Mouse (Mus musculus) hindbrain, embryonic 14.5 days (tissue): ENCODE data around the gene Xpc. TPM values are rescaled to one million over a fixed set of nuclear protein-coding genes. Genes with fewer than 3 reads are reported as not detected.

Experiments
- ATAC-seq: fragments of 200-750 bp; cut with Nextera tagmentation; 2 replicates; pipeline ENCODE4 v1.8.0; 2017; ENCODE audit warnings: moderate number of reproducible peaks, mild to moderate bottlenecking, moderate TSS enrichment, moderate library complexity; ENCODE audit not compliant: low FRiP score
- DNase-seq: peaks from one replicate; pipeline ENCODE4 v3.0.0-alpha.2; 2015; ENCODE audit warnings: low spot score
- H3K27ac ChIP-seq: fragments of 300-500 bp; sonication (generic); 2 replicates; pipeline ENCODE4 v1.5.1; 2014; ENCODE audit warnings: mild to moderate bottlenecking, moderate library complexity
- H3K27me3 ChIP-seq: fragments of 300-500 bp; sonication (generic); 2 replicates; pipeline ENCODE4 v1.6.1; 2014; ENCODE audit warnings: mild to moderate bottlenecking, low read length, mixed read lengths; ENCODE audit not compliant: control insufficient read depth, insufficient read depth
- H3K36me3 ChIP-seq: fragments of 300-500 bp; sonication (generic); replicated peaks from 2 replicates; pipeline ENCODE4 v1.6.1; 2014; ENCODE audit not compliant: control insufficient read depth, insufficient read depth
- H3K4me1 ChIP-seq: fragments of 300-500 bp; sonication (generic); replicated peaks from 2 replicates; pipeline ENCODE4 v1.6.1; 2014; ENCODE audit warnings: antibody characterized with exemption, low read length, mixed read lengths; ENCODE audit not compliant: control insufficient read depth, insufficient read depth
- H3K4me2 ChIP-seq: fragments of 300-500 bp; sonication (generic); replicated peaks from 2 replicates; pipeline ENCODE4 v1.6.1; 2014; ENCODE audit warnings: mild to moderate bottlenecking, moderate library complexity
- H3K4me3 ChIP-seq: fragments of 300-500 bp; sonication (generic); replicated peaks from 2 replicates; pipeline ENCODE4 v1.5.1; 2014; ENCODE audit warnings: mild to moderate bottlenecking, low read length
- H3K9ac ChIP-seq: fragments of 300-500 bp; sonication (generic); 2 replicates; pipeline ENCODE4 v1.6.1; 2014
- H3K9me3 ChIP-seq: fragments of 300-500 bp; sonication (generic); 2 replicates; pipeline ENCODE4 v1.6.1; 2016; ENCODE audit warnings: low read length; ENCODE audit not compliant: control insufficient read depth
- WGBS: fragments of 180-500 bp; shearing (Covaris S2); extraction: QIAGEN DNeasy Blood & Tissue Kit; methylation state at CpG from one replicate; pipeline ENCODE4 v1.1.7; 2014; 5-methylcytosine and 5-hydroxymethylcytosine counted together
- polyA plus RNA-seq: library from polyadenylated mRNA; unstranded; fragments of >200 nt; fragmentation: Nextera tagmentation; extraction: Ambion mirVana; gene quantifications from 2 replicates; pipeline ENCODE4 v1.2.1, GENCODE M21; 2014

Xpc gene
- polyA plus RNA-seq, 1 experiment from 2014 or later, result 17.2 TPM

DNA sequence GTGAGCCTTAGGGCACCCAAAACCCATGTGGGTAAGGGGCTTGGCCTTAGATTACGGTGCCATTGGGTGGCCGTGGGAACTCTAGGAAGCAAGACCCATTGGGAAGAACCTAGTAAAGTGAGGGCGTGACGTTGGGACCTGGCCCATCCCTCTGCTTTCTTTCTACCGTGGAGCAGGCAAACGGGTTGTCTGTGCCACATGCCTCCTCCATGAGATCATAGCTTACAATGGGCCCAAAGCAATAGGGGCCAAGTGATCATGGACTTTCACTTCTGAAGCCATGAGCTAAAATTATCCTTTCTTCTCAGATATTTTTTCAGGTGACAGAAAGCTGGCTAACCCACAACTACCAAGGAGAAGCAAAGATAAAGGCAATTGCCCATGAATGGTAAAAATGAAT is 15.6 kb upstream of the Xpc start:
- H3K4me1 ChIP-seq, result no peaks in the 10 kb centered on the region
- DNase-seq (no peak), ATAC-seq (no peak)
- H3K27ac ChIP-seq, result no peak overlapping the region
- H3K27me3 ChIP-seq, result no peaks in the 10 kb centered on the region
- no peaks in the 10 kb centered on the region for H3K9me3 ChIP-seq
- H3K9ac ChIP-seq, result no peak overlapping the region
- WGBS, result 91% methylated on average over 6 of the region's 6 CpGs
- no peak overlapping the region for H3K4me3 ChIP-seq
- H3K36me3 ChIP-seq, result no peaks in the 10 kb centered on the region
- no peak overlapping the region for H3K4me2 ChIP-seq

- H3K4me1 ChIP-seq, result no peaks in the 10 kb centered on the region
- H3K27ac ChIP-seq, result no peak overlapping the region
- no peaks in the 10 kb centered on the region for H3K9me3 ChIP-seq
- H3K27me3 ChIP-seq, result no peaks in the 10 kb centered on the region
- DNase-seq, result no peak
- H3K4me3 ChIP-seq, result no peak overlapping the region
- no peak for ATAC-seq
- H3K36me3 ChIP-seq, result 0 out of 2 replicates have a peak, but pooled peaks cover 2% of the 10 kb centered on the region
- H3K4me2 ChIP-seq, result no peak overlapping the region
- no peak overlapping the region for H3K9ac ChIP-seq
- 91% methylated on average over 8 of the region's 8 CpGs for WGBS
These were observed 15.0 kb upstream of the Xpc start for GRCm38 (mm10) chr6:91530673-91531072.

DNA sequence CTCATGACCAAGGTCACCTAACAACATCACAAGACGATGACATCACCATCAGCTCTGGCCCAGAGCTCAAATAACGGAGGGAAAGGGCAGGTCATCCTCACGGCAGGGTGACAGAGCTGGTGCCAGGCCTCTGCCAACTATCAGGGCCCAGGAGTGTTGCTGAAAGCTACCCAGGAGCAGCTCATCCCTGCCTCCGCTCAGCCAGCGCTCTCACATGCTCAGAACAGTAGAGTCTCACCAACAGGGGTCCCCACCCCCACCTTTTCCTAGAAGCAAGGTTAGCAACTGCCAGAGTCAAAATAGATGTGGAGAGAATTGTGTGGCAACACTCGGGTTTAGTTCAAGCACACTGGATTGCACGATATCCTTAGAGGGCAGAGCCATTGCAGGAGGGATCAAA is 12.6 kb upstream of the Xpc start:
- Histone ChIP-seq H3K9me3 (no peaks in the 10 kb centered on the region), H3K4me1 (no peaks in the 10 kb centered on the region), H3K27ac (no peak overlapping the region), H3K9ac (no peak overlapping the region), H3K36me3 (peaks cover 24% of the 10 kb centered on the region), H3K27me3 (no peaks in the 10 kb centered on the region), H3K4me3 (no peak overlapping the region), H3K4me2 (no peak overlapping the region)
- DNase-seq, result no peak
- WGBS, result 87% methylated on average over 7 of the region's 7 CpGs
- ATAC-seq, result no peak

DNA sequence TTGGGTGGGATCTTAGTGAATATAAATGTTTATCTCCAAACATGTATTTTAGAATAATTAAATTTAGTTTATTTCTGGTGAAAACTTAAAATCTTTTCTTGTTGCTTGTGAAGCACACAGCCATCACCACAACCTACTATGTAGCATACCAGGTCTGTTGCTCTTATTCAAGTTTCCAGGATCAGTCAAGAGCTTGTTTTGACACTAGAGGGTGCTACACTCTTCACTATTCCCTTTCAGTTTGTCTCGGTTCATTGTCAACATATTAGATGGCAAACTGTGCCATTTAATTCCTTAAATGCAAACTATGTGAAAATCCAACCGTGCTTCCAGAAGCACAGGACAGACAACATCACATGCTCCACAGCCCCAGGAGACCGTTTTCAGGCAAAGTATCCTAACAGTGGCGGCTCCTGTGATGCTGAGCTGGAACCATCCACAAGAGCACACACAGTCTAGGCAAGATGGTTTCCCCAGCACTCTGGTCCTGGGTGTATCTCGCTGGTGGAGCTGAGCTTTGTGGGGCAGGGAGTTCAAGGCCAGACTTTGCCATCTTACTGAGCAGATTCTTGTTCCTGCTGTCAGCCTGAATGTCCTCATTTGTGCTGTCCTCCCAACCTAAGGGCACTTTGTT is 11.7 kb upstream of the Xpc start:
- Histone ChIP-seq H3K4me2 (no peak overlapping the region), H3K9me3 (no peaks in the 10 kb centered on the region), H3K27me3 (no peaks in the 10 kb centered on the region), H3K9ac (no peak overlapping the region), H3K4me1 (no peaks in the 10 kb centered on the region), H3K4me3 (no peak overlapping the region), H3K36me3 (peaks cover 33% of the 10 kb centered on the region), H3K27ac (no peak overlapping the region)
- 47% methylated on average over 5 of the region's 5 CpGs for WGBS
- ATAC-seq, result peak; percentile 55; the same call in 1 of the 2 replicates
- DNase-seq, result peak; percentile 81

DNA sequence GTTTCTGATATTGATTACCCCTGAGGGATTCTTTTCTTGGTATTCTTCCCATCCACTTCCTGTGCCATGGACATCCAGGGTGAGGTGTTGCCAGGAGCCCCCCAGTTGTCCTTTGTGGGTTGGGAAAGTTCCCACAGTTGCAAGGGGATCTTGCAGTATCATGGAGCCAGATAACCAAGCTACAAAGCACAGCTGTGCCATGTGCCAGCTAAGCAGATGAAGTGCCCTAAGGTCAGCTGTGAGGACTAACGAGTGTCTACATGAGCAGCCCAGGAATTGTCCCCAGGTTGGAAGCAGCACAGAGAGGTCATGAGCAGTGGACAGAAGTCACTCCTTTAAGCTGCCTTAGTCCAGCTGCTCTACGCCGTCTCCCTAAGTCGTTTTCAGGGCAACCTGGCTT is 9.9 kb upstream of the Xpc start:
- Histone ChIP-seq H3K27me3 (no peaks in the 10 kb centered on the region), H3K4me2 (no peak overlapping the region), H3K9me3 (no peaks in the 10 kb centered on the region), H3K4me3 (no peak overlapping the region), H3K27ac (no peak overlapping the region), H3K36me3 (peaks cover 51% of the 10 kb centered on the region), H3K4me1 (no peaks in the 10 kb centered on the region), H3K9ac (no peak overlapping the region)
- no peak for ATAC-seq
- WGBS, result 91% methylated on average over 4 of the region's 4 CpGs
- no peak for DNase-seq

DNA sequence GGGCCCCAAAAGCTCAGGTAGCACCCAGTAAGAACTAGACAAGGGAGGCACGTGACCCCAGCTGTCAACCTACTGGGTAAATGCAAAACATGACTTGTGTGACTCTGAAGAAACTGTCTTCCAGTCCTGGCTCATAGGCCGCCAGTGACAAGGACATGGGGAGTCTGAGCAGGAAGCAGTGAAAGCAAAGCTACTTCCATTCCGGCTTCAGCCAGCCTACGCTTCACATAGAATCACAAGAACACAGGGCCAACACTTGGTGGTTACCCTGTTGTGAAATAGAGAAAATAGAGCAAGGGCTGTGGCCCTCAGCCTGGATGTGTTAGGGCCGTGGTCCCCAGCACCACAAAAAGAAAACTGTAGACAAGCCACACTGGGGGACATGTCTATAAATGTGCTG is 7.1 kb upstream of the Xpc start:
- no peak overlapping the region for H3K27ac ChIP-seq
- H3K4me3 ChIP-seq, result no peak overlapping the region
- H3K4me1 ChIP-seq, result no peaks in the 10 kb centered on the region
- ATAC-seq, result no peak
- no peaks in the 10 kb centered on the region for H3K27me3 ChIP-seq
- no peak overlapping the region for H3K4me2 ChIP-seq
- H3K9ac ChIP-seq, result no peak overlapping the region
- DNase-seq, result no peak
- peaks cover 78% of the 10 kb centered on the region for H3K36me3 ChIP-seq
- 95% methylated on average over 5 of the region's 5 CpGs for WGBS
- H3K9me3 ChIP-seq, result no peaks in the 10 kb centered on the region

GRCm38 (mm10) chr6:91518454-91519020 is 2.8 kb upstream of the Xpc start:
- ATAC-seq (no peak), DNase-seq (no peak)
- Histone ChIP-seq H3K36me3 (peaks cover 59% of the 10 kb centered on the region), H3K27ac (no peak overlapping the region), H3K27me3 (no peaks in the 10 kb centered on the region), H3K9ac (no peak overlapping the region), H3K4me3 (no peak overlapping the region), H3K9me3 (no peaks in the 10 kb centered on the region), H3K4me1 (peaks cover 19% of the 10 kb centered on the region), H3K4me2 (no peak overlapping the region)
- 94% methylated on average over 7 of the region's 7 CpGs for WGBS

DNA sequence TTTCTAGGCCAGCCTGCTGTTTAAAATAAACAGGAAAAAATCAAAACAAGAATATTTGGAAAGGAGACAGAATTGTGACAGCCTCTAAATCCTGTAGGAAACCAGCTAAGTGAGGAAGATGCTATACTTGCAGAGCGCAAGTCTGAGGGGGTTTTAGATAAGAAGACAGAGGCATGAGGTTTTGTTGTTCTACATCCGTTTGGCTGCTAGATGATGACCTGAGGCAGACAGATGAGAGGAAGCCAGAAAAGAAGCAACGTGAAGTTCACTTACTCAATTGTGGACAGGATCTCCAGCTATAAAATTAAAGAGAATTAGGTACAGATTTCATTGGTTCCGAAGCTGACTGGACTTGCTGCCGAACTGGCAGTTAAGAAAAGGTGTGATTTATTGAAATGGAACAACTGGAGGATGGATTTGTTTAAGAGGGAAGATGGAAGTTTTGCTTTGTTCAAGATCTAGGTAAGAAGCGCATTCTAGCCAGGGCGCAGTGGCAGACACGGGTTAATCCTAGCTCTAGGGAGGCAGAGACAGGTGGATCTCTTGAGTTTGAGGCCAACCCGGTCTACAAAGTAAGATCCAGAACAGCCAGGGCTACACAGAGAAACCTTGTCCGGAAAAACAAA is 838 bp downstream of the Xpc start:
- H3K27me3 ChIP-seq, result no peaks in the 10 kb centered on the region
- ATAC-seq, result no peak; the same call in 1 of the 2 replicates
- peak overlapping the region; percentile 69 for H3K27ac ChIP-seq
- peak overlapping the region; percentile 81 for H3K4me2 ChIP-seq
- peak; percentile 29 for DNase-seq
- WGBS, result 38% methylated on average over 10 of the region's 10 CpGs
- peak overlapping the region; percentile 77 for H3K9ac ChIP-seq
- peak overlapping the region; percentile 44 for H3K4me3 ChIP-seq
- peaks cover 19% of the 10 kb centered on the region for H3K4me1 ChIP-seq
- H3K36me3 ChIP-seq, result peaks cover 22% of the 10 kb centered on the region
- H3K9me3 ChIP-seq, result no peaks in the 10 kb centered on the region

- Histone ChIP-seq H3K27ac (no peak overlapping the region), H3K9ac (peak overlapping the region; percentile 77), H3K9me3 (no peaks in the 10 kb centered on the region), H3K27me3 (no peaks in the 10 kb centered on the region), H3K4me3 (no peak overlapping the region), H3K4me2 (peak overlapping the region; percentile 81; the same call in 1 of the 2 replicates), H3K36me3 (peaks cover 15% of the 10 kb centered on the region), H3K4me1 (peaks cover 19% of the 10 kb centered on the region)
- no peak for DNase-seq
- ATAC-seq, result no peak
These were observed 1.6 kb downstream of the Xpc start for GRCm38 (mm10) chr6:91514135-91514534.
